Mouse (Mus musculus) bone marrow macrophage, adult 2 months (primary cell): Measurements from ENCODE around the gene Coq2.

Experiments
- CTCF ChIP-seq: IDR thresholded peaks from 2 replicates; pipeline ENCODE4 v1.5.1; 2012; ENCODE audit warnings: low read depth, mild to moderate bottlenecking, low read length, moderate library complexity
- POLR2A ChIP-seq: IDR thresholded peaks from 2 replicates; pipeline ENCODE4 v1.6.1; 2012; ENCODE audit warnings: mild to moderate bottlenecking, low read depth, low read length, borderline replicate concordance

- TF ChIP-seq CTCF: no peak
- no peak for TF ChIP-seq POLR2A
Measured at GRCm38 (mm10) chr5:100648546-100648945, 26.4 kb downstream of the Coq2 start.
